Mouse (Mus musculus): ENCODE measurements around the gene Plekhd1.

Plekhd1 gene

GRCm38 (mm10) chr12:80701332-80701731 is 8.9 kb downstream of the Plekhd1 start:
- DNase-seq, result no peak

- DNase-seq, result no peak
Measured at GRCm38 (mm10) chr12:80706208-80706914, 14.0 kb downstream of the Plekhd1 start.

- no peak for DNase-seq
Measured at GRCm38 (mm10) chr12:80706915-80707604, 14.7 kb downstream of the Plekhd1 start.

- DNase-seq, result no peak
Measured at GRCm38 (mm10) chr12:80715915-80716314, 23.5 kb downstream of the Plekhd1 start.

GRCm38 (mm10) chr12:80719141-80719540 is 26.8 kb downstream of the Plekhd1 start:
- DNase-seq, result no peak

- no peak for DNase-seq
Measured at GRCm38 (mm10) chr12:80720507-80720906, 28.1 kb downstream of the Plekhd1 start.

- no peak for DNase-seq
Measured at GRCm38 (mm10) chr12:80721458-80721857, 29.1 kb downstream of the Plekhd1 start.

GRCm38 (mm10) chr12:80724853-80725559 is 32.6 kb downstream of the Plekhd1 start:
- peak; percentile 92 for DNase-seq

GRCm38 (mm10) chr12:80728207-80728606 is 35.8 kb downstream of the Plekhd1 start:
- DNase-seq, result no peak

- no peak for DNase-seq
Measured at GRCm38 (mm10) chr12:80728814-80729213, 36.4 kb downstream of the Plekhd1 start.

GRCm38 (mm10) chr12:80729758-80730530 is 37.6 kb downstream of the Plekhd1 start:
- no peak for DNase-seq

- peak; percentile 73 for DNase-seq
Measured at GRCm38 (mm10) chr12:80730567-80730966, 38.2 kb downstream of the Plekhd1 start.

- DNase-seq, result no peak
Measured at GRCm38 (mm10) chr12:80734526-80735470, 42.4 kb downstream of the Plekhd1 start.

GRCm38 (mm10) chr12:80736464-80737282 is 44.3 kb downstream of the Plekhd1 start:
- DNase-seq, result no peak

- no peak for DNase-seq
Measured at GRCm38 (mm10) chr12:80737283-80737600, 44.9 kb downstream of the Plekhd1 start.

- peak; percentile 34 for DNase-seq
Measured at GRCm38 (mm10) chr12:80739482-80739881, 47.1 kb downstream of the Plekhd1 start.

GRCm38 (mm10) chr12:80744614-80745013 is 52.2 kb downstream of the Plekhd1 start:
- DNase-seq, result no peak

GRCm38 (mm10) chr12:80746031-80746813 is 53.8 kb downstream of the Plekhd1 start:
- no peak for DNase-seq

GRCm38 (mm10) chr12:80751556-80751955 is 59.2 kb downstream of the Plekhd1 start:
- no peak for DNase-seq
